Mouse (Mus musculus): Measurements from ENCODE around the gene 1500009L16Rik. TPM values are rescaled to one million over a fixed set of nuclear protein-coding genes. Genes with fewer than 3 reads are reported as not detected.

1500009L16Rik gene
- polyA plus RNA-seq, 1 experiment from 2014 or later, result 36.3 TPM

GRCm38 (mm10) chr10:83727846-83728245 is 5.2 kb downstream of the 1500009L16Rik start:
- Histone ChIP-seq H3K9me3 (replicated peaks) (peaks cover 3% of the 10 kb centered on the region; the same call in 1 of the 2 replicates), H3K4me3 (replicated peaks) (no peak overlapping the region), H3K9ac (no peak overlapping the region), H3K36me3 (no peaks in the 10 kb centered on the region), H3K27me3 (no peaks in the 10 kb centered on the region), H3K27ac (no peak overlapping the region), H3K4me1 (peaks cover 17% of the 10 kb centered on the region), H3K4me2 (no peak overlapping the region)
- no peak for ATAC-seq (replicated peaks; ENCODE audit: low FRiP score)
- 91% methylated on average over 5 of the region's 5 CpGs for WGBS

- Histone ChIP-seq H3K9ac (no peak overlapping the region), H3K9me3 (replicated peaks) (peaks cover 3% of the 10 kb centered on the region; the same call in 1 of the 2 replicates), H3K4me2 (no peak overlapping the region), H3K4me3 (replicated peaks) (no peak overlapping the region), H3K36me3 (no peaks in the 10 kb centered on the region), H3K27ac (no peak overlapping the region), H3K27me3 (no peaks in the 10 kb centered on the region), H3K4me1 (peaks cover 11% of the 10 kb centered on the region)
- ATAC-seq (replicated peaks; ENCODE audit: low FRiP score), result no peak
- WGBS, result 79% methylated on average over 6 of the region's 6 CpGs
Measured at GRCm38 (mm10) chr10:83728529-83728928, 5.9 kb downstream of the 1500009L16Rik start.

GRCm38 (mm10) chr10:83729076-83729475 is 6.4 kb downstream of the 1500009L16Rik start:
- Histone ChIP-seq H3K4me2 (no peak overlapping the region), H3K27ac (no peak overlapping the region), H3K27me3 (no peaks in the 10 kb centered on the region), H3K4me3 (replicated peaks) (no peak overlapping the region), H3K9me3 (replicated peaks) (peaks cover 3% of the 10 kb centered on the region; the same call in 1 of the 2 replicates), H3K9ac (no peak overlapping the region), H3K36me3 (no peaks in the 10 kb centered on the region), H3K4me1 (peaks cover 5% of the 10 kb centered on the region)
- 86% methylated on average over 3 of the region's 3 CpGs for WGBS
- ATAC-seq (replicated peaks; ENCODE audit: low FRiP score), result 0 out of 2 replicates have a peak, but pooled peaks have one; percentile 35

GRCm38 (mm10) chr10:83729492-83729891 is 6.8 kb downstream of the 1500009L16Rik start:
- 32% methylated on average over 7 of the region's 7 CpGs for WGBS
- H3K36me3 ChIP-seq, result no peaks in the 10 kb centered on the region
- H3K27ac ChIP-seq, result no peak overlapping the region
- no peaks in the 10 kb centered on the region for H3K27me3 ChIP-seq
- no peak overlapping the region for H3K4me2 ChIP-seq
- H3K9ac ChIP-seq, result no peak overlapping the region
- H3K4me1 ChIP-seq, result 0 out of 2 replicates have a peak, but pooled peaks cover 3% of the 10 kb centered on the region
- no peak overlapping the region for H3K4me3 ChIP-seq (replicated peaks)
- H3K9me3 ChIP-seq (replicated peaks), result peaks cover 3% of the 10 kb centered on the region; the same call in 1 of the 2 replicates
- ATAC-seq (replicated peaks; ENCODE audit: low FRiP score), result no peak

- Histone ChIP-seq H3K27ac (no peak overlapping the region), H3K9ac (no peak overlapping the region), H3K9me3 (replicated peaks) (no peaks in the 10 kb centered on the region), H3K36me3 (peaks cover 6% of the 10 kb centered on the region), H3K4me1 (0 out of 2 replicates have a peak, but pooled peaks cover 3% of the 10 kb centered on the region), H3K4me3 (replicated peaks) (no peak overlapping the region), H3K4me2 (no peak overlapping the region), H3K27me3 (no peaks in the 10 kb centered on the region)
- 94% methylated on average over 4 of the region's 4 CpGs for WGBS
- no peak; the same call in 1 of the 2 replicates for ATAC-seq (replicated peaks; ENCODE audit: low FRiP score)
Measured at GRCm38 (mm10) chr10:83733725-83734124, 11.1 kb downstream of the 1500009L16Rik start.

GRCm38 (mm10) chr10:83738996-83739655 is 16.5 kb downstream of the 1500009L16Rik start:
- WGBS, result 81% methylated on average over 15 of the region's 15 CpGs
- no peak overlapping the region for H3K27ac ChIP-seq

GRCm38 (mm10) chr10:83744656-83745055 is 22.0 kb downstream of the 1500009L16Rik start:
- Histone ChIP-seq H3K27ac (no peak overlapping the region), H3K36me3 (no peaks in the 10 kb centered on the region; the same call in 1 of the 2 replicates), H3K27me3 (no peaks in the 10 kb centered on the region), H3K4me3 (replicated peaks) (no peak overlapping the region), H3K9me3 (replicated peaks) (peaks cover 9% of the 10 kb centered on the region), H3K4me1 (no peaks in the 10 kb centered on the region), H3K9ac (no peak overlapping the region), H3K4me2 (no peak overlapping the region)
- WGBS, result 84% methylated on average over 3 of the region's 3 CpGs
- ATAC-seq (replicated peaks; ENCODE audit: low FRiP score), result no peak

More at GRCm38 (mm10) chr10:83738996-83739655, 16.5 kb downstream of the 1500009L16Rik start:
- no peak for ATAC-seq (replicated peaks; ENCODE audit: low FRiP score)
- Histone ChIP-seq H3K9ac (no peak overlapping the region), H3K27me3 (no peaks in the 10 kb centered on the region), H3K36me3 (peaks cover 8% of the 10 kb centered on the region), H3K4me2 (no peak overlapping the region), H3K4me1 (no peaks in the 10 kb centered on the region), H3K9me3 (replicated peaks) (peaks cover 9% of the 10 kb centered on the region), H3K4me3 (replicated peaks) (no peak overlapping the region)

- H3K27ac ChIP-seq, result no peak overlapping the region
- no peak overlapping the region for H3K9ac ChIP-seq
- H3K9me3 ChIP-seq (replicated peaks), result no peaks in the 10 kb centered on the region
- no peak overlapping the region for H3K4me2 ChIP-seq
- peaks cover 11% of the 10 kb centered on the region for H3K4me1 ChIP-seq
- 97% methylated on average over 1 of the region's 1 CpGs for WGBS
- no peaks in the 10 kb centered on the region for H3K36me3 ChIP-seq
- H3K27me3 ChIP-seq, result no peaks in the 10 kb centered on the region
- ATAC-seq (replicated peaks; ENCODE audit: low FRiP score), result no peak
- H3K4me3 ChIP-seq (replicated peaks), result no peak overlapping the region
Measured at GRCm38 (mm10) chr10:83753056-83753455, 30.4 kb downstream of the 1500009L16Rik start.

GRCm38 (mm10) chr10:83757343-83757962 is 34.8 kb downstream of the 1500009L16Rik start:
- Histone ChIP-seq H3K36me3 (no peaks in the 10 kb centered on the region), H3K9me3 (replicated peaks) (no peaks in the 10 kb centered on the region), H3K4me3 (replicated peaks) (no peak overlapping the region), H3K27me3 (no peaks in the 10 kb centered on the region), H3K4me2 (no peak overlapping the region), H3K27ac (no peak overlapping the region), H3K9ac (no peak overlapping the region), H3K4me1 (peaks cover 21% of the 10 kb centered on the region)
- ATAC-seq (replicated peaks; ENCODE audit: low FRiP score), result peak; percentile 60
- 62% methylated on average over 17 of the region's 17 CpGs for WGBS

- Histone ChIP-seq H3K4me3 (replicated peaks) (no peak overlapping the region), H3K4me1 (peaks cover 21% of the 10 kb centered on the region), H3K9ac (no peak overlapping the region), H3K27me3 (no peaks in the 10 kb centered on the region), H3K4me2 (no peak overlapping the region), H3K9me3 (replicated peaks) (no peaks in the 10 kb centered on the region), H3K36me3 (no peaks in the 10 kb centered on the region), H3K27ac (no peak overlapping the region)
- ATAC-seq (replicated peaks; ENCODE audit: low FRiP score), result no peak
- WGBS, result 73% methylated on average over 13 of the region's 13 CpGs
Measured at GRCm38 (mm10) chr10:83758732-83759131, 36.1 kb downstream of the 1500009L16Rik start.

- 0 out of 2 replicates have a peak, but pooled peaks have one; percentile 29 for ATAC-seq (replicated peaks; ENCODE audit: low FRiP score)
- WGBS, result 38% methylated on average over 2 of the region's 2 CpGs
- H3K4me3 ChIP-seq (replicated peaks), result no peak overlapping the region
- H3K4me1 ChIP-seq, result peaks cover 21% of the 10 kb centered on the region
- no peak overlapping the region for H3K4me2 ChIP-seq
- H3K36me3 ChIP-seq, result peaks cover 7% of the 10 kb centered on the region; the same call in 1 of the 2 replicates
- no peaks in the 10 kb centered on the region for H3K9me3 ChIP-seq (replicated peaks)
- H3K27me3 ChIP-seq, result no peaks in the 10 kb centered on the region
- no peak overlapping the region for H3K9ac ChIP-seq
- no peak overlapping the region; the same call in 1 of the 2 replicates for H3K27ac ChIP-seq
Measured at GRCm38 (mm10) chr10:83760535-83760934, 37.9 kb downstream of the 1500009L16Rik start.

GRCm38 (mm10) chr10:83763891-83764290 is 41.2 kb downstream of the 1500009L16Rik start:
- Histone ChIP-seq H3K4me3 (replicated peaks) (no peak overlapping the region), H3K27me3 (no peaks in the 10 kb centered on the region), H3K4me1 (peaks cover 11% of the 10 kb centered on the region), H3K4me2 (no peak overlapping the region), H3K27ac (no peak overlapping the region), H3K9ac (no peak overlapping the region), H3K9me3 (replicated peaks) (no peaks in the 10 kb centered on the region), H3K36me3 (peaks cover 7% of the 10 kb centered on the region; the same call in 1 of the 2 replicates)
- 82% methylated on average over 4 of the region's 4 CpGs for WGBS
- no peak for ATAC-seq (replicated peaks; ENCODE audit: low FRiP score)

Data from kidney, embryonic 15.5 days (tissue).